Mouse (Mus musculus): ENCODE data around the gene Samd4. TPM values are rescaled to one million over a fixed set of nuclear protein-coding genes. Genes with fewer than 3 reads are reported as not detected.

The Samd4 gene
- total and polyA plus RNA-seq, 2 experiments = 1.6 TPM

DNA sequence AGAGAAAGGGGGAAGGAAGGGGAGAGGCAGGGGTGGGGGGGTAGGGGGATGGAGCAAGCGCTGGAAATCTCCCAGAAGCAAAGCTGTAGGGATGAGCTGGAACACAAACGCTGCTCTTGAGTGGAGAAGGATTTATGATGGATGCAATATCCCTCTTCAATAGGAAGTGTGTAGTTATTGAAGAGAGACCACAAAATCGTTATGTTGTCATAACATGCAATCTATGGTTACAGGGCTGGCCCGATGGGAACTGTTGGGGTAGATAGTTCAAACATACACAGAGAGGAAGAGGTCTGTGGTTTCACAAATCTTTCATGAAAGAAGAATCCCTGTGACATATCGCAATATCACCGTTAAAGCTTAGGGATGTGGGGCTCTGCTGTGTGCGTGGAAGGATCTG, 112.0 kb downstream of the Samd4 start:
- no peak for TF ChIP-seq CTCF (IDR thresholded peaks at IDR 0.05; ENCODE audit: low read depth, low read length)
- no peak for TF ChIP-seq POLR2A (IDR thresholded peaks at IDR 0.05; ENCODE audit: extremely low read depth, insufficient read depth, low read length)
- no peaks in the 10 kb centered on the region for H3K4me1 ChIP-seq (ENCODE audit: control insufficient read depth, insufficient read depth, low read length)
- no peak for DNase-seq (ENCODE audit: extremely low read depth, low read depth, low spot score)
- H3K79me2 ChIP-seq (ENCODE audit: control insufficient read depth, insufficient read depth, low read length) = no peaks in the 10 kb centered on the region; the same call in 1 of the 2 replicates
- WGBS = 89% methylated on average over 7 of the region's 7 CpGs
- no peak overlapping the region for H3K27ac ChIP-seq (replicated peaks; ENCODE audit: insufficient read depth, low read depth, low read length)
- H3K9ac ChIP-seq (ENCODE audit: low read depth, low read length) = no peak overlapping the region
- no peaks in the 10 kb centered on the region for H3K36me3 ChIP-seq (ENCODE audit: control insufficient read depth, insufficient read depth, low read length)
- no peak overlapping the region for H3K4me3 ChIP-seq (ENCODE audit: insufficient read depth, low read depth, low read length)
- no peaks in the 10 kb centered on the region for H3K27me3 ChIP-seq (ENCODE audit: control insufficient read depth, insufficient read depth, low read length)

- Histone ChIP-seq H3K79me2 (ENCODE audit: control insufficient read depth, insufficient read depth, low read length) (no peaks in the 10 kb centered on the region; the same call in 1 of the 2 replicates), H3K4me3 (ENCODE audit: insufficient read depth, low read depth, low read length) (no peak overlapping the region), H3K9ac (ENCODE audit: low read depth, low read length) (no peak overlapping the region), H3K27ac (replicated peaks; ENCODE audit: insufficient read depth, low read depth, low read length) (peak overlapping the region; percentile 48; the same call in 1 of the 2 replicates), H3K4me1 (ENCODE audit: control insufficient read depth, insufficient read depth, low read length) (no peaks in the 10 kb centered on the region), H3K36me3 (ENCODE audit: control insufficient read depth, insufficient read depth, low read length) (no peaks in the 10 kb centered on the region), H3K27me3 (ENCODE audit: control insufficient read depth, insufficient read depth, low read length) (no peaks in the 10 kb centered on the region)
- peak; percentile 54 for DNase-seq (ENCODE audit: extremely low read depth, low read depth, low spot score)
- WGBS = 49% methylated on average over 9 of the region's 9 CpGs
- no peak for TF ChIP-seq CTCF (IDR thresholded peaks at IDR 0.05; ENCODE audit: low read depth, low read length)
- no peak for TF ChIP-seq POLR2A (IDR thresholded peaks at IDR 0.05; ENCODE audit: extremely low read depth, insufficient read depth, low read length)
These were observed 116.8 kb downstream of the Samd4 start for GRCm38 (mm10) chr14:46999321-47000025.

DNA sequence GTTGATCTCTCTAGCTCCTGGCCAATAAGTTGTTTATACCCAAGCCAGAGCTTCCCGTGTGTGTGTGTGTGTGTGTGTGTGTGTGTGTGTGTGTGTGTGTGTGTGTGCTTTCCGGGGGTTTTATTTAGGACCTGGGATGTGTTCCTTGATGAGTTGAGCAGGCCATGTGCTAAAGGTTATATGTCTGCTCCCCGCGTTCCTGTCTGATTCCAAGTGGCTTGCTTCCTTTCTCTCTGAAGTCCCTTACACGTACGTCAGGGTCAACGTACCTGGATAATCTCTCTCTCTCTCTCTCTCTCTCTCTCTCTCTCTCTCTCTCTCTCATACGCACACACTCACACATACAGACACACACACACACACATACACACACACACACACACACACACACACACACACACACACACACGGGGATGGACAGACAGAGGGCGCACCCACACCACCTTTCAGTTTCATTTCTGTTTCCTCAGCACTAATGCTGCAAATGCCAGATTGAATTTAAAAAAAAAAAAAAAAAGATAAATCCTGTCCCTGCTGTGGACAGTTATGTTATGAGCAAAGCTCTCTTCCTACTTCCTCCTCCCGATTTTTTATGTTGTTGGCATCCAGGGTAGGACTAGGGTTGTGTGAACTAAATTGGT, 117.6 kb downstream of the Samd4 start:
- H3K79me2 ChIP-seq (ENCODE audit: control insufficient read depth, insufficient read depth, low read length) = no peaks in the 10 kb centered on the region; the same call in 1 of the 2 replicates
- TF ChIP-seq POLR2A (IDR thresholded peaks at IDR 0.05; ENCODE audit: extremely low read depth, insufficient read depth, low read length) = no peak
- TF ChIP-seq CTCF (IDR thresholded peaks at IDR 0.05; ENCODE audit: low read depth, low read length) = no peak
- H3K4me3 ChIP-seq (ENCODE audit: insufficient read depth, low read depth, low read length) = no peak overlapping the region
- peak overlapping the region; percentile 48; the same call in 1 of the 2 replicates for H3K27ac ChIP-seq (replicated peaks; ENCODE audit: insufficient read depth, low read depth, low read length)
- H3K27me3 ChIP-seq (ENCODE audit: control insufficient read depth, insufficient read depth, low read length) = no peaks in the 10 kb centered on the region
- H3K36me3 ChIP-seq (ENCODE audit: control insufficient read depth, insufficient read depth, low read length) = no peaks in the 10 kb centered on the region
- 50% methylated on average over 10 of the region's 11 CpGs for WGBS
- no peaks in the 10 kb centered on the region for H3K4me1 ChIP-seq (ENCODE audit: control insufficient read depth, insufficient read depth, low read length)
- H3K9ac ChIP-seq (ENCODE audit: low read depth, low read length) = no peak overlapping the region; the same call in 1 of the 2 replicates
- peak; percentile 46 for DNase-seq (ENCODE audit: extremely low read depth, low read depth, low spot score)

DNA sequence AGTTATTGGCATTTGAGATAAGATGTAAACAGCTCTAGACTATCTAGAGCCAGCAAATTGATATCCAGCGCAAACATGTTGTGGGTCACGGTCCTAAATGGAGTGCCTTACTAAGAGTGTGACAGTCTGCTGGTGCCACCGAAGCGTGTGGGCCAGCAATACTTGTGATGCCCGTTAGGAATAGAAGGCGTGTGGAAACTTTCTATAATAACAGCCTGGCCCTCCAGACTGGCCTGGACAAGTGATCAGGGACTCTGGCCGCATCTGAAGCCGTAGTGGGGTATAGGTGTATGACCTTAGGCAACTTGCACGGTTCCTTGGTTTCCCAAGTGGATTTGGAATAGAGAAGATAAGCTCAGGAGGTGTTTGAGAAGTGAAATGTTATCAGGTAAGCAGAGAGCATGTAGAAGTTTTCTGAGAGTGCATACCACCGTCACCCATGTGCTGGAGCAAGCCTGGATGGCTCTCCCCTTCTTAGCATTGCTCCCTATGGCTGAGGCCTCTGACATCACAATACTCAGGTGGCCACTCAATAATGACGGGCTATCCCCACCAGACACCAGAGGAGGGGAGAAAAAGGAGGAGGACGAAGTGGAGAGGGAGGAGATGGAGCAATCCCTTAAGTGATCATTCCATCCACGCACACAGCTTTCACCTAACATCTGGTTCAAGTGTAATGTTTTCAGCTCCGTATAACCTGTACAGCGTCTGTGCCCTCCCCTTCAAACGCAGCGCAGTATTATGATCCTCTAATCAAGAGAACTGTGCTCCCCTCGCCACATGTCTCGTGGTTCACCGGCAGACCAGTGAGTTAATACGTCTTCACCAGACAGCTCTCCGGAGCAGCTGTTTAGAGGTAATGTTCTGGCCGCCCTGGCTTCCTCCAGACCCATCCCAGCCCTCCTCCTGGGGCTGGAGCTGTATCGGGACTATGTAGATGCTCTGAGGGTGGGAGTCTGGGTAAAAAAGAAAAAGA, 118.4 kb downstream of the Samd4 start:
- Histone ChIP-seq H3K4me3 (ENCODE audit: insufficient read depth, low read depth, low read length) (no peak overlapping the region), H3K4me1 (ENCODE audit: control insufficient read depth, insufficient read depth, low read length) (no peaks in the 10 kb centered on the region), H3K79me2 (ENCODE audit: control insufficient read depth, insufficient read depth, low read length) (no peaks in the 10 kb centered on the region; the same call in 1 of the 2 replicates), H3K36me3 (ENCODE audit: control insufficient read depth, insufficient read depth, low read length) (no peaks in the 10 kb centered on the region), H3K9ac (ENCODE audit: low read depth, low read length) (no peak overlapping the region), H3K27ac (replicated peaks; ENCODE audit: insufficient read depth, low read depth, low read length) (no peak overlapping the region), H3K27me3 (ENCODE audit: control insufficient read depth, insufficient read depth, low read length) (no peaks in the 10 kb centered on the region)
- WGBS = 90% methylated on average over 24 of the region's 24 CpGs
- no peak for DNase-seq (ENCODE audit: extremely low read depth, low read depth, low spot score)
- TF ChIP-seq POLR2A (IDR thresholded peaks at IDR 0.05; ENCODE audit: extremely low read depth, insufficient read depth, low read length) (no peak), CTCF (IDR thresholded peaks at IDR 0.05; ENCODE audit: low read depth, low read length) (no peak)

GRCm38 (mm10) chr14:47004161-47004560, 121.5 kb downstream of the Samd4 start:
- TF ChIP-seq CTCF (IDR thresholded peaks at IDR 0.05; ENCODE audit: low read depth, low read length) (peak; percentile 70), POLR2A (IDR thresholded peaks at IDR 0.05; ENCODE audit: extremely low read depth, insufficient read depth, low read length) (no peak)
- WGBS = 36% methylated on average over 3 of the region's 3 CpGs
- Histone ChIP-seq H3K79me2 (ENCODE audit: control insufficient read depth, insufficient read depth, low read length) (no peaks in the 10 kb centered on the region), H3K36me3 (ENCODE audit: control insufficient read depth, insufficient read depth, low read length) (no peaks in the 10 kb centered on the region), H3K27ac (replicated peaks; ENCODE audit: insufficient read depth, low read depth, low read length) (no peak overlapping the region), H3K4me1 (ENCODE audit: control insufficient read depth, insufficient read depth, low read length) (no peaks in the 10 kb centered on the region), H3K4me3 (ENCODE audit: insufficient read depth, low read depth, low read length) (no peak overlapping the region), H3K27me3 (ENCODE audit: control insufficient read depth, insufficient read depth, low read length) (no peaks in the 10 kb centered on the region), H3K9ac (ENCODE audit: low read depth, low read length) (no peak overlapping the region)
- DNase-seq (ENCODE audit: extremely low read depth, low read depth, low spot score) = peak; percentile 28
